Mouse (Mus musculus) stomach, postnatal 0 days (tissue): ENCODE results near the gene Rbak.

Experiments
- CTCF ChIP-seq: IDR thresholded peaks from 2 replicates; pipeline ENCODE4 v1.5.1; 2016; ENCODE audit warnings: antibody characterized with exemption, low read depth, mild to moderate bottlenecking, moderate library complexity
- EP300 ChIP-seq: optimal IDR thresholded peaks from 2 replicates; pipeline ENCODE3; 2016; ENCODE audit warnings: antibody characterized with exemption

DNA sequence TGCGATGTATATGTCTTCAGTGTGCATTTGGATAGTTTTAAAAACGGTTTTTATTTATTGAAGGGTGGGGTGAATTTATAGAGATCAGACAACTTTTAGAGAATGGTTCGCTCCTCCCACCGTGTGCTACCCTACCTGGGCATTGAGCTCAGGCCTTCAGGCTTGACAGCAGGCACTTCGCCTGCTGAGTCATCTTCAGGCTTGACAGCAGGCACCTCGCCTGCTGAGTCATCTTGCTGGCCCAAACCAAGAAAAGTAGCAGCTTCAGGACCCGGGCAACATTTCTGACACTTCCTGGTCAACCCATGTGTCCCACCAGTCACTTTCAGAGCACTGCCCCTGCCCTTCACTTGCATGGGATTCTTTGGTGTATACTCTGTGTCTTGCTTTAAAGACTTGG is 45.5 kb downstream of the Rbak start:
- no peak for TF ChIP-seq CTCF
- no peak for TF ChIP-seq EP300
